Mouse (Mus musculus) stomach, postnatal 0 days (tissue): Measurements from ENCODE around the gene Fam149a.

Source experiments
- CTCF ChIP-seq: IDR thresholded peaks from 2 replicates; pipeline ENCODE4 v1.5.1; 2016; ENCODE audit warnings: antibody characterized with exemption, low read depth, mild to moderate bottlenecking, moderate library complexity
- EP300 ChIP-seq: optimal IDR thresholded peaks from 2 replicates; pipeline ENCODE3; 2016; ENCODE audit warnings: antibody characterized with exemption

GRCm38 (mm10) chr8:45345031-45345430, 37.1 kb downstream of the Fam149a start:
- TF ChIP-seq CTCF (peak; percentile 99), EP300 (no peak)
